Mouse (Mus musculus) adrenal gland, postnatal 4 days (tissue): Measurements from ENCODE around the gene Gpr150. TPM values are rescaled to one million over a fixed set of nuclear protein-coding genes. Genes with fewer than 3 reads are reported as not detected.

ENCODE experiments used
- DNase-seq, 2 experiments: peaks; one replicate each; pipeline ENCODE4 v3.0.0; 2021 to 2022; ENCODE audit warnings: low spot score in 2 of 2, mixed read lengths in 2 of 2
- long read RNA-seq, 2 experiments: library from polyadenylated mRNA; stranded (forward); transcript quantifications; one replicate each; pipeline ENCODE4 v2.0.0; 2021
- total RNA-seq, 2 experiments: library from RNA; stranded (reverse); gene quantifications; 2 replicates each; pipeline ENCODE4 v1.2.3; 2021

Gene Gpr150
- under 1 TPM; 0.23 to 0.36 TPM for total RNA-seq
- long read RNA-seq, experiment 1: 0 reads
- long read RNA-seq, experiment 2: 0 reads

DNA sequence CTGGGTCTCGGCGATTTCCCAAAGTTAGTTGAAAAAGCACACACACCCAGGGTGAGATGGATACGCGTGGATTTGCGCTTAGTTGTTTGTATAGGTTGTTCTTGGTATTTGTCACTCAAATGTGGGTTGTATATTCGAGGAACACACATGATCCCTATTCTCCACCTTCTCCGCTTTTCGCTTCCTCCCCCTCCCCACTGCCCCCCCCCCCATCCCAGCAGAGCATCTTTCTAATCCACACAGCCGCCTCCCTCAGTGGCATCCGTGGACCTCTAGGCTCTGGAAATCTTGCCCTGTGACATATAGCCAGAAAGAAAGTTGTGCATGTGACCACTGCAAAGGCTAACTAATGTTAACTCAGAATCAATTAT is at the start of gene Gpr150:
Gpr150 (minus strand) TSS at position 101 of the 371 bp plus-strand sequence.
- no peak for DNase-seq

DNA sequence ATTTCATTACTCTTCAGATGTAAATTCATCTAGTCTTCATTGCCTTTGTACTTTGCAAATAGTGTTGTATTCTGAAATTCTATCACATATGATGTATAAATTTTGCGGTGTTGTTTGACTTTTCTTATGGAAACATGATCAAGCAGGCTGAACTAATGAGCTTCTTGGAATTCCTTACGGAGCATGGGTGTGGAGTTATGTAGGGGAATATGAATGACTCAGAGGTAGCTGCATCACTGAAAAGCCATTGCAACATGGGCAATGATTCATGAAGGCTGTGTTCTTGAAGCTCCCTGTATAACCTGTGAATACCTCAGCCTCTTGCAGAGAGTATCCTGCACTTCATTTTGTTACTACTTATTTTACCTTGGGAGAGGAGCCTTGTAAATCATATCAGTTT is 45.2 kb upstream of the Gpr150 start:
- no peak for DNase-seq

DNA sequence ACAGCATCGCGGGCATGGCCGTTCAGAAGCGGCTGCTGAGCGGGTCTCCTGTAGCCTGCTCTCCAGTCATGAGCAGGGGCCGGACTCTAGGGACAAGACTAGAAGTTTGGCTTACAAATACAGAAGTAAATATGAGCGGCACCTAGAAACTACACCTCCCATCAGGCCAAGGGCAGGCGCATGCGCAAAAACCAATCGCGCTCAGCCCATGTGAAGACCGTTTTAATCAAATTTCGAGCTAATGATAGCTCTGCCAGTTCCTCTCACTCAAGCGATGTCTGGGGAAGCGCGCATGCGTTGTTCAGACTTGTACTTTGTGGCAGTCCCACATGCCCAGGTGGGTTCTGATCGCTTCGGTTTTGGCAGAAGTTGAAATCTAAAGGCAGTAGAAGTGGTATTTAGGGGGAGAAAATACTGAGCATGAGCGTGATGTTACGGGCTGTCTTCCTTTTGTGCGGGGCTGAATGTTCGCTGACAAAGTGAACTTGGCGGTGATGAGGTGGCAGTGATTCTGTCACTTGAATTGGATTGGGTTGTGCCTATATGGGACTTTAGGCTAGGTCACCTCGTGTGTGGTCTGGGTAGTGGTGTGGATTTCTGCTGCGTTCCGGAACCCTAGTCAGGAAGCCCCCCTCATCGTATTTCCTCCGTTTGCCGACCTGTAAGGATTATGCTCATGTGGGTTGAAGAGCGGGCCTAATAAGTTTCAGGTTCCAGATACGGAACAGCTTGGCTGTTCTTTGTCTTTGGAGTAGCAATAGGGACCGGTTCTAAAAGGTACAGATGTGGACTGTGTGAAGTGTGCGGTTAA is 41.9 kb upstream of the Gpr150 start, which contains the start of the genes Arsk and Ttc37:
Arsk (minus strand) TSS at position 168 of the 811 bp plus-strand sequence.
Ttc37 (plus strand) TSS at position 242 of the 811 bp plus-strand sequence.
- peak; percentile 73 to 85 for DNase-seq

DNA sequence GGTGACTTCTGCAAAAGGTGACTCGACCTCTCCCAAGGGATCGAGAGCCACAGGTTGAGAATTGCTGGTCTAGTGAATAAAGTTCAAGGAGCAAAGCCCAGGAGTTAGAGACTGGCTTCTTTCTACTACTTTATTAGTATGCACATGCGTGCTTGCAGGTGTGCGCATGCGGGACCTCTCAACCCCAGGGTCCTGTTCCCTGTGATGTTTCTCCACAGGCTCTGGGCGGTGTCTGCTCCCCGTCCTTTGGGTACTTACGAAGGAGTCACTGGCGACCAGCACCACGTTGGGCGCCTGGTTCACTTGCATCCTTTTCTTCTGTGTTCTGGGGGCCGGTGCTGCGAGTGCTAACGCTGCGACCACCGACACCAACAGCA is 41.3 kb upstream of the Gpr150 start:
- peak; percentile 7 to 9 for DNase-seq

DNA sequence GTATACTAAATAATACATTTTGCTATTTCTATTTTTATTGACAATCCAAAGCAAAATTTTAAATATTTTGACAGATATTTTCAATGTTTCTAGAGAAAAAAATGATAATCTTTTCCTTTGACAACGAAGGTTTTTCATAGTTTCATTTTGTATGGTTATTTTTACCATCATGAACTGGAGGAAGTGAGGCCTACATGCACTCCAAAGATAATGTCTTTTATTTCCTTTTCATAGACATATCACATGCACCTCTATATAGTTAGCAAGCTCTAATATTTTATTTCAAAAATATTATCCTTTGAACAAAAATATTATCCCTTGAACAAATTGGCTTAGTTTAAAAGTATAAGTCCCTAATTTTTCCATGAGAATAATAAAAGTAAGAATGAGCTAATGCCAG is 17.5 kb upstream of the Gpr150 start:
- no peak for DNase-seq

DNA sequence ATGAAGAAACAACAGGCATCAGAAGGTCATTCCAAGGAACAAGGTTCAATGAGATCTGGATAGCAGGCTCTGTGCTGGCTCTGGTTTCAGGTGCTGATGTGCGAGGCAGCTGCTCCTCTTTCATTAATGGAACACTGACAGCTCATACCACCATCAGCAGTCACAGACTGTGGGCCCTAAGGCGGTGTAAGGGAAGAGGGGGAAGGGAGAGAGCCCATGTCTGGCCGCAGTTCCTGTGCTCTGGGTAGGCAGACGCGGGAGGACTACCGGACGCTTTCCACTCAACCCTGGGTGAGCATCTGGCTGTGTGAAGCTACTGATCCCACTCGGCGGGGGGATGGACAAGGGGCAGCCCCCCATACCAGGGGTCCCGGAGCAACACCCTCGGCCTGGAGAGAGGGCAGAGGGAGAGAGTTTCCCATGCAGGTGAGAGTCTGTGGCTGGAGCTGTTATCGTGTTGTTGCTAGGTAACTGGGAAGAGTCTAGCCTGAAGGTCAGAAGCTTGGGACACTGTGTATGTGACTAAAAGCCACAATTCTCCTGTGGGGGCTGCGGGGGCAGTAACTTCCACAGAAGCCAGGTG is 7.7 kb upstream of the Gpr150 start:
- no peak for DNase-seq

DNA sequence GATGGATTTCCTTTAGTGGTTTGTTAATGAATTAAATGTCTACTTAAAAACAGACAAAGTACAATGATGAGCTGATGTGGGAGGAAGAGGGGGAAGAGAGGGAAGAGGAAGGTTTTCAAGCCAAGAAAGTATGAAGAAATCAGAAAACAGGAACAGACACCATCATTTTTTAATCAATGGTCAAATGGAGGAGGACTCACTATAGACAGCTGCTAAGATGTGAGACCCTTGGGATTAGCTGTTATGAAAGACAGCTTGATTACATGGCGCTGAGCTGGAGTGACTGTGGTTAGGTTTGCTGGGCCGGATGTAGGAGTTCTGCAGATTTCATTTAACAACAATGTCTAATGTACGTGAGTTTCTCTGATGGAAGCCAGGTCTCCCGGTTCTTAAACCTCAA is 6.8 kb upstream of the Gpr150 start:
- DNase-seq: no peak

DNA sequence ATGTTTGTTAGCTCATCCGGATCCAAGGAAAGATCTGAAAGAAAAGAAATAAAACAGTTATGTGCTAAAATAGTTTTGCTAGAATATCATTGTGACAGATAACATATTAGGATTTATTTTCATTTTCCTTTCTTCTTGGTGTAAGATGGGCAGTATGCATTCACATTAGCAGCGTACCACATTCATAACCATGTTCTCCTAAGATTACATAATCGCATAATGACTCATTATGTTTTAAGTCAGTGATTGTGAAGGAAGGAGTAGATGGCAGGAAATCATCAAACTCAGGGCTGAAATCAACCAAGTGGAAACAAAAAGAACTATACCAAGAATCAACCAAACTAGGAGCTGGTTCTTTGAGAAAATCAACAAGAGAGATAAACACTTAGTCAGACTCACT is 5.8 kb upstream of the Gpr150 start:
- no peak for DNase-seq

DNA sequence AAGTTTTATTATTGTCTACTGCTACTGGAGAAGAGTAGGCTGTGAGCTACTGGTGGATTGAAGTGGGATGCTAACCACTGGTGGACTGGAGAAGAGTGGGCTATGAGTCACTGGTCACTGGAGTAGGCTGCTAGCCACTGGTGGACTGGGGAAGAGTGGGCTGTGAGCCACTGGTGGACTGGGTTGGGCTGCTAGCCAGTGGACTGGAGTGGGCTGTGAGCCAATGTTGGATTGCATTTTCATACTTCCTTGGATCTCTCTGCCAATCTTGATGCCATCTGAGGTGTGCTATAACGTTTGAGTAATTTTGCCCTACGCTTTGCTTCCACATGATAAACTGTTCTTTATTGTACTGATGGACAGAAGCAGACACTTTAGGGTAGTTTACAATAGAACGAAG is 5.3 kb upstream of the Gpr150 start:
- no peak for DNase-seq

DNA sequence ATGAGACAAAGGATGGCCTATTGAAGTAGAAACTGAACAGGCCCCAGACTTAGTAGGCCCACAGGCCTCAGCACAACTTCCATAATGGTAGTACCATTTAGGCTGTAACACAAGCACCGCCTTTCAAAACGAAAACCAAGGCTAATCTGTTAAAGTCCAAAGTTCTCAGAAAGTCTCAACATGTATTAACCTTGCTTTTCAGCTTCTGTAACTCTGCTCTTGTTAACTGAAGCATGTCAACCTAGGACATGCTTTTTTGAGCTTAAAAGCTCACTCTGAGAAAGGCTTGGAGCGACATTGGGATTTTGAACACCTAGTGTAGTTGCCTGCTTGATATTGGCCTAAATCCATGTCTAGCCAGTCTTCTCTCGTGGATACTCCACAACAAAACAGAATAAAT is 2.8 kb upstream of the Gpr150 start:
- DNase-seq: no peak

DNA sequence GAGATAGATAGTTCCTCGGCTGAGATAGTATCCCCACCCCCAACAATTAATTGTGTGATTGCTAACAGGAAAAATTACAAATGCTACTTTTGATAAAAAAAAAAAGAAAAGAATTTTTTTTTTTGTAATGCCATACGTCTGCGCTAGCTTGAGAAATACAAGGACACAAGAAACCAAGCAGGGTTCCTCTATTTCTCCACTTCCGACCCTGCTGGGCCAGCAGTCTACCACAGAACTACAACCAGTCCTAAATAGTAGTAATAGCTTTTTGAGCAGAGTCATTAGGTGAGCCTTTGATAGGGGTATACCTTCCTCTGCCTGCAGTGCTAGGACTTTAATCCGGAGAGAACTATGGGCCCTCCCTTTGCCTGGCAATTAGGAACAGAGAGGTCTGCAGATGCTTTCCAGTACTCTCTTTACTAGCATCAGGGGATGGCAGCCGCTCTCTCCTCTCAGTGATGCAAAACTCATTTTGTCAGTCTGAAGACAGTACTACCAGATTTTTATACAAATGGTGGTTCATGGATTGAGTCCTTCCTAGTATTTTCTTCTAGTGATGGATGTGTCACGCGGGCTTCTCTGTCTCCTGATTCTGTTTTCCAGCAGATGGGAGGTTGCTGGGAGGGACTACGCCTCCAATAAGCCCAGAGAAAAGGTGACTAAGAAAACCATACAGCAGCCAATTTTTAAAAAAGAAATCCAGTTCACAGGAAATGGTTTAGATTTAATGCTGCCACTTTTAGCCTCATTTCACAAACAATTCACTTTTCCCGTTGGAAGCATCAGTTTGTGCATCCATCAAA is 672 bp upstream of the Gpr150 start:
- DNase-seq: no peak

DNA sequence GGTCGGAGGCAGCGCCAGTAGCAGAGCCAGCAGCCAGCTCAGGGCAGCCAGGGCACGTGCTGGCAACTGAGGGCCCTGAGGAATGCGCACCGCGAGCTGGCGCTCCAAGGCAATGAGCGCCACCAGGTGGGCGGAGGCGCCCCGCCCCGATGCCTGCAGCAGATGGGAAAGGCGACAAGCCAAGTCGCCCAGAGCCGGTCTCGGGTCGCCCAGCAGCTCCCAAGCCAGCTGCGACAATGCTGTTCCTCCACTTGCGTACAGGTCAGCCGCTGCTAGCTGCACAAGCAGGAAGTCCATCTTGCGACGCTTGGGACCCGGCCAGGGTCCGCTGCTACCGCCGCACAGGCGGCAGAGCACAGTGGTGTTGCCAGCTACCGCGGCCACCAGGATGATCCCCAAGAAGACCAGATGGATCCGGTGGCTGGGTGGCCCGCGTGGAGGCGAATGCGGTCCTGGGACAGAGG is 503 bp downstream of the Gpr150 start:
- peak in 1 of 2 experiments; percentile 20 for DNase-seq

DNA sequence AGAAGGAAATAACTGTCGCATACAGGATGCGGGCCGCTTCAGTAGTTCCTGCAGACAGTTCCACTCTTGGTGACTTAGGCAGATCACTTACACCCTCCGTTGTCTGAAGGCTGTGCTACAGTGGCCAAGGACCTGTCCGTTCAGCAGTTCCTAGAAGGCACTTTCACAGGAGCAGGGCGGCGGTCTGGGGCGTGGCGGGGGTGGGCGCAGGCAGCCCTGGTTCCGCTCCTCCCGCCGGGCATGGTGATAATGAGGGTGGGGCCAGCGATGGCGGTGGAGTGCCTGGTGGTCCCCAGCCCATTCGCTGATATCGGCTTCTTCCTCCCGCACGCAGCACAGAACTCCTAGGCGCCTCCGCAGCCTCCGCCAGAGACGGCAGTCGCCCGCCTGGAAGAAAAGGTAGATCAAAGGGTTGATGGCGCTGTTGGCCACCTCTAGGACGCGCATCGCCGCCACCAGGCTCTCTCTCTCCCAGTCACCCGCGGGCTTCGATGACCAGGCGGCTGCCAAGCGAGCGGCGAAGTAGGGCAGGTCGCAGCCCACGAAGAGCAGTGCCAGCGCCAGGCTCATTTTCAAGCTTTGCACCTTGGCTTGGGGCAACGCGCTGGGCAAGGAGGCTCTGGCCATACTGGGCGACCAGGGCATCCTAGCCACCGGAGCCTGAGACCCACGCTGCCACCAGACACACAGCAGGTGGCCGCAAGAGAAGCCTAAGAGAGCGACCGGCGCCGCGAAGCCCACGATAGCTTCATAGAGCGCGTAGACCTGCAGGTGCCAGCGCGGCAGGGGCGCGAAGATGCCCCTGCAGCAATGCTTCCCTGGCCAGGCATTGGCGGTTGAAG is 1.2 kb downstream of the Gpr150 start:
- no peak for DNase-seq

DNA sequence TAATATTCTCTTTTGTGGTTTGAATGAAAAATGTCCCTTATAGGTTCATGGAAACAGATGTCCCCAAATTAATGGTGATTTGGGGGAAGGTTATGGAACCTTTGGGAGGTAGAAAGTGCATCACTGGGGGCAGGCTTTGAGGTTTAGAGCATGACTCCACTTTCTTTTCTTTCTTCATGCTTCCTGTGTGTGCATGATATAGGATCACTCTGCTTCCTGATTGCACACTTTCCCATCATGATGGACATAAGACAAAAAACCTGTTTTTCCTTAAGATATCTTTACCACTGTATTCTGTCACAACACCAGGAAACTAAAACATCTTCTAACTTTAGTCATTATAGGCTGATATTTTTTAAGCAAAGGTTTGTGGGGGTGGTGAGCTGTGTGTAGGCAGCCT is 11.8 kb downstream of the Gpr150 start:
- DNase-seq: no peak

DNA sequence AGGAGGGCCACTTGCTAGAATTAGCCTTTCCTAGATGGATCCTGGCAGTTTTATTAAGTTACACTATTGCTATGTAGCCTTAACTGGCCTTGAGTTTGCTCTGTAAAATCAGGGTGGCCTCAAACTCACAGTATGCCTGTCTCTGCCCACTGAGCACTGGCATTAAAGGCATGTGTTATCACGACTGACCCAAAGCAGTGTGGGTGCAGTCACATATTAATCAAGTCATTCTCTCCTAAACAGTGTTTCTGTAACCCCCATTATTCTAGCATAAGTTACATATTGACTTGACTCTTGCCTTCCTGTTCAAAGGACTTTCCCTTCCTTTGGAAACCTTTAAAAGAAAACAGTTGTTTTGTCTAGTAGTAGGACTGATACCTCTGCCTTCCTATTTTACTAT is 14.3 kb downstream of the Gpr150 start:
- DNase-seq: no peak

DNA sequence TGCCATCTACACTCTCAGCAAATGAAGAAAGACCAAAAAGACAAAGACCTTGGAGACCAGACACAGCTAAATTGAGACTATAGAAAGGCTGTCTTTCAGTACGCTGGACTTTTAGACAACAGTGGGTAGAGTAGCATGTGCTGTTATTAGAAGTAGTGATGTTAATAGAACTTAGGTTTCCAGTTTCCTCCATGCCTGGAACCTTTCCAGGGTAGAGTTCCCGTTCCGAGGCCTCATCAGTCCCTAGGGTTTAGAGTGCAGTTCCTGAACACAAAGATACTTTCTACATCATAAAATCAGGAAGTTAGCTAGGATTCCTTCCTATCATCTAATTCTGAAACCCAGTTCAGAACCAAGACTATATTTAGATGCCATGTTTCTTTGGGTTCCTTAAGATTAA is 32.2 kb downstream of the Gpr150 start:
- no peak for DNase-seq

DNA sequence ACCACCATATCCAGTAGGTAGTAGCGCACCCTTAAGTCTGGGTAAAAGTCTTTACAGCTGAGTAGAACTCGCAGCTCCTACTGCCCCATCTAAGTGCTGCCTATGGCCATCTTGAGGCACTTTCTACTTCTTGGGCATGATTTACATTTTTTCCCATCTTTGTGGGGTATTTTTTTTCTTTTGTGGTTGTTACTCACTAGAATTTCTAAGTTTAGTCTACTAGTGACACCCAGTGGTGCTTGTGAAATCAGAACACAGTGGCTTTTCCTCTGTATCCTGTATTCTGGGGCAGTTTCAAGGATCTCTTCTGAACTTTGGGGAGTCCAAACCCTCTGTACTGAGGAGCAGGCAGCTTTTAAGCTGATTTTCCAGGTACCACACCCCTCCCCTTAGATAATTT is 35.0 kb downstream of the Gpr150 start:
- DNase-seq: no peak

DNA sequence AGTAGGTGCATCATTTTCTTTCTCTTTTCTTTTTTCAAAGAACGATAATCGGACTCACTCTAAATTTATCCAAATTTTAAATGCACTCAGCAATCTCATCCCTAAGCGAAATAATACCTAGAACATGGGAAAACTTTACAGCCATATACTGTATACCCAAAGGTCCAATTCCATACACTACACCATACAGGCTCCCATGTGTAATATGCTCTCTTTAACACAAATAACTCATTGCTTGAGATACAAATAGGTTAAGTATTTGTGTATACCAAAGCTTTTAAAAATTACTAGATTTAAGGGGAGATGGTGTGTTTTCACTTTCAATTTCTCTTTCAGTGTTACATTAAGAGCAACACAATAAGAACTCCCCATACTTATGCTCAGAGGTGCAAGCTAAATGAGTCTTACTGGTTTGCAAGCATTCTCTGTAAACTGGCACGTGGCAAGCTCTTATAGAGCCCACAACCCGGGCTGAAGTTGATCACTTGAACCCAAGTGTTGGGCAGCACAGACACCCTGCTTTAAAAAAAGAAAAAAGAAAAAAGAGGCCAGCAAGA is 37.9 kb downstream of the Gpr150 start:
- DNase-seq: no peak

DNA sequence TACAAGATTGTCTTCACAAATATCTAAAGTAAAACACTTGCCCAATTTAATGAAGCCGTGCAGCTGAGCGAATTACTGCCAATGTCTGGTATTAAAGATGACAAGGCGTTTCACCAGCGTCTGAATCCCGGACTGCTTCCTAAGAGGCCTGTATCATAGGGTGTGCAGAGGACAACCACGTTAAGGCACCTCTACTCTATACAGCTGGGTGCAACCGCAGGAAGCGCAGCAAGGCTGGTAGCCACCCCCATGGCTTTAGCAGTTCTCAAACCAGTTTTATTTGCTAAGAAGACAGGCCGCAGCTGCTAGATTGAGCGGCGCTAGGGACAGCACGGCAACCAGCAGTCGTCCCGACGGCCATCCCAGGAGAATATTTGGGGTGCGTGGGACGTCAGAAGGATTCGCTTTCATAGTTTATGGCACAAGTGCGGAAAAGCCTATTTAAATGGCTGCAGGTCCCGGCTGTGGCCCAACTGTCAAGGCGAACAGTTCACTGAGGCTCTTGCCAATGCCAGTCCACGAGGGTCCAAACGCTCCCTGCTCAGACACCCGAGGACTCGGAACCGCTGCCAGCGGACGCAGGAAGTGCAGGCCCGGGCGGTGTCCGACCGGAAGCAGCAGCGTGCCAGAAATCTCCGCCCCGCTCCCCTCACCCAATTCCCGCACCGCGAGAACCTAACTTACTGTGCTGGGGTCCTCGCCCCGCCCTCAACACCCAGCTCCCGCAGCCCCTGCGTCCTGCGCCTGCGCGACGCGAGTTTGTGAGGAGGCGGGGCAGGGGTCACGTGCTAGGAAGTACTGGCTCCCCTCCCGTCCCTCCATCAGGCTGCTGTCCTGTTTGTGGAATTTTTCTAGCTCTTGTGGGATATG is 38.6 kb downstream of the Gpr150 start, which contains the start of gene Rfesd:
Rfesd (minus strand) TSS at position 746 of the 870 bp plus-strand sequence.
- peak; percentile 91 to 95 for DNase-seq

DNA sequence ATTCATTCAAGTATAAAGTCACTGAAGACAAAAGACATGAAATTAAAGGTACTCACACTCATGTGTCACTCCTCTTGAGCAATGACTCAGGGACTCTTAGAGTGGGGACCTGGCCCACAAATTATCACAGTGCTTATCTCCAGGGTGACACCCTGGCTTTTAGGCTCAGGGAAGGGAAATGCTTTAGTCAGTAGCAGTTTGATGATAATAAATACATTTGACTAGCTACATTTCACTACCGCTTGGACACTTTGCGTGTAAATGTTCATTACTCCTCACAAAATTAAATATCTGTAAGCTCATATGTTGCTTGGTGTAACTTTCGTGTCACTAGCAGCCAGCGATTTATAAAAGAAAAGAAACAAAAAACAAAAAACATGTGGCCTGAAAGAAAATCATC is 39.3 kb downstream of the Gpr150 start:
- DNase-seq: no peak
